Mouse (Mus musculus) embryo, embryonic 11 days (tissue): Measurements from ENCODE around the gene Prdm8.

Source experiments
- DNase-seq: peaks from one replicate; pipeline ENCODE4 v3.0.0-alpha.2; 2015

Gene Prdm8

DNA sequence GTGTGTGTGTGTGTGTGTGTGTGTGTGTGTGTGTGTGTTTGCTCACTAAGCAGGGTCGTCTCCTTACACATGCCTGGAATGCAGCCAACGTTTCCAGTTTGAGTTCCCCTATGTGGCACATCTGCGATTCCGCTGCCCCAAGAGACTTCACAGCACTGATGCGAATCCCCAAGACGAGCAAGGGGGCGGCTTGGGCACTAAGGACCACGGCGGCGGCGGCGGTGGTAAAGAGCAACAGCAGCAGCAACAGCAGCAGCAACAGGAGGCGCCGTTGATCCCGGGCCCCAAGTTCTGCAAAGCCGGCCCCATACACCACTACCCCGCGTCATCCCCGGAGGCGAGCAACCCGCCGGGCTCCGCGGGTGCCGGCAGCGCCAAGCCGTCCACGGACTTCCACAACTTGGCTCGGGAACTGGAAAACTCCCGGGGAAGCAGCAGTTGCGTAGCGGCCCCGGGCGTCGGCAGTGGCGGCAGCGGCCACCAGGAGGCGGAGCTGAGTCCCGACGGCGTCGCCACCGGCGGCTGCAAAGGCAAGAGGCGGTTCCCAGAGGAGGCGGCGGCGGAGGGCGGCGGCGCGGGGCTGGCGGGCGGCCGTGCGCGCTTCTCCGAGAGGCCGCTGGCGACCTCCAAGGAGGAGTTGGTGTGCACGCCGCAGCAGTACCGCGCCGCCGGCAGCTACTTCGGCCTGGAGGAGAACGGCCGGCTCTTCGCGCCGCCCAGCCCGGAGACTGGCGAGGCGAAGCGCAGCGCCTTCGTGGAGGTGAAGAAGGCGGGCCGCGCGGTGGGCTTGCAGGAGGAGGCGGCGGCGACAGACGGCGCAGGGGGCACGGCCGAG, 18.2 kb downstream of the Prdm8 start:
- DNase-seq: peak; percentile 90

DNA sequence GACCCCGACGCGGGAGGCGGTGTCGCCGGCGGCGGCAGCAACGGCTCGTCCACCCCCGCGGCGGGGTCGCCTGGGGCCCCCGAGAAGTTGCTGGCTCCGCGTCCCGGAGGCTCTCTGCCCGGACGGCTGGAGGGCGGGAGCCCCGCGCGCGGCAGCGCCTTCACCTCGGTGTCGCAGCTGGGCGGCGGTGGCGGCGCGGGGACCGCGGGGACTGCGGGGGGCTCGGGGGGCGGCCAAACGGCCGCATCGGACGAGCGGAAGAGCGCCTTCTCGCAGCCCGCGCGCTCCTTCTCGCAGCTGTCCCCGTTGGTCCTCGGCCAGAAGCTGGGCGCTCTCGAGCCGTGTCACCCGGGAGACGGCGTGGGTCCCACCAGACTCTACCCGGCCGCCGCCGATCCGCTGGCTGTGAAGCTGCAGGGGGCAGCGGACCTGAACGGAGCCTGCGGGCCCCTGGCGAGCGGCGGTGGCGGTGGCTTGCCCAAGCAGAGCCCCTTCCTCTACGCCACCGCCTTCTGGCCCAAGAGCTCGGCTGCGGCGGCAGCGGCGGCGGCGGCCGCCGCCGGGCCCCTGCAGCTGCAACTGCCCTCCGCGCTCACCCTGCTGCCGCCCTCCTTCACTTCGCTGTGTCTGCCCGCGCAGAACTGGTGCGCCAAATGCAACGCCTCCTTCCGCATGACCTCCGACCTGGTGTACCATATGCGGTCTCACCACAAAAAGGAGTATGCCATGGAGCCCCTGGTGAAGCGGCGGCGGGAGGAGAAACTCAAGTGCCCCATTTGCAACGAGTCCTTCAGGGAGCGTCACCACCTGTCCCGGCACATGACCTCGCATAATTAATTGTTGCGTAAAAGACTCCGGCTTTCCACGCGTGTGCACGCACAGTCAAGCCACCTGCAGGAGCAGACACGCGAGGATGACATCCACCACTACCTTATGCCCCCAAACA, 19.1 kb downstream of the Prdm8 start:
- peak; percentile 71 for DNase-seq

DNA sequence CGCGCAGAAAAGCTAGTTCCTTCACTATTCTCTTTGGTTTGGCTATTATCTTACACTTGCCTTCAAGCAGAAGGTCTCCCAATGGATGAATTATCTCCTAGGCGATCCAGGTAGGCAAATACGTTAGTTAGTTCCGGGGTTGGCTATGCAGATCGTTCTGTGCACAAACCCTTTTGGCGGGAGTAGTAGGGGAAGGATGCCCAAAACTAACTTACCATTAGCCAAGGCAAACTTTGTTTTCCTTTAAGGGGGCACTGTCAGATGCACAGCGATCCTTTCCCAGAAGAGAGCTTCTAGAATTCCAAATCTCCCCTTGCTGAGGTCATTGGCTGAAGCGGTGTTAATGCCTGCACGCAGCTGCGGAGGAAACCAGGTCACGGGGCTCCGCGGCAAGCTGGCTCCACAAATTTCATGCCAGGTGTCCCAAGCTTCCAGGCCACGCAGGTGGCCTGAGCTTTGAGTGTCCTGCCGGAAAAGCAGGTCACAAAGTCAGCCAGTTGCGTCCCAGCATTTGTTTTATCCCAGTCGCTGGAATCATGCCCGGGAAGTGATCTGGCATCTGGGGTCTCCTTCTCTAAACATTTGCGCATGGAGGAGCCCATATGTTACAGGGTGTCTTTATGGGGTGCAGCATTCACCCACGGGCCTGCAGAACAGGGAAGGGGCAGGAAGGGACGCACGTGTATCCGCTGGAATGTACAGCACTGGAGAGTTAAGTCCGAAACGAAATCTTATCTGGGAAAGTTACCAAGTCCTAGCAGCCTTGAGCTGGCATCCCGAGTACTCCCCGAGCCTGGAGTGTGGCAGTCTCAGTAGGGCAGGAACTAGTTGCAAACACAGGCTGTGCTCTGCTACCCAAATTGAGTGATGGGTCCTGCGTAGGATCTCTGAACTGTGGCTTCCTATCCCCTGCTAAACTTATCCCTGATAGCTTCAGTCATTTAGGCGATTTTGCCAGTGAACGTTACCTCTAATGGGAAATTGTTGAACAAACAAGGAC, 22.5 kb downstream of the Prdm8 start:
- DNase-seq: peak; percentile 39

DNA sequence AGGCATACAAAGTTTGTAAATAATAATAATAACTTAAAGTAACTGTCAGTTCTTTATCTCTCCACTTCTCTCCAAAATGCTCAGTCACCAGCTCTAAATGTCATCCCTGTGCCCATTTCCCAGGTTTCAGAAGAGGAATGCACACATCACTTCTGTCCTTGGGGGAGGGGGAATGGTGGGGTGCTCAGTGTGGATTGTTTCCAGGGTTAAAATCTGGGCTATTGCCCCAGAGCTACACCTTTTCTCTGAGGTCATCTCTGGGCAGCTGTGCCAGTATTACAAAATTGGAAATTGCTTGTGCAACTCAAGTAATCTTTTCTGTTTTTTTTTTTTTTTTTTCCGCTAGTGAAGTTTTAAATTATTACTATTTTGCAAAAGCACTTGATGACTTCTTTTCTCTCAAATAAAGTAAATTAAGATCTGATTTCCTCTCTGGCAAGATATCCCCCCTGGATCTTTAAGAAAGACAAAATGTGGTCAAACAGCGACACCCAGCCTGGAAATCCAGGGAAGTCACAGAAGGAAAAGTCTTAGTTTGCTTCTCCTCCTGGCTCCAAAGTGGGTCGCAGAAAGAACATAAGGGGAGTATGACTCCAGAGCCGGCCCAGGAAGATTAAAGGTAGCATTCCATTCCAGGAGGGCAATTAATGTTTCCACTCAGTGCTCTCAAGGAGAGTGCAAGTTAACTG, 25.4 kb downstream of the Prdm8 start:
- DNase-seq: no peak

DNA sequence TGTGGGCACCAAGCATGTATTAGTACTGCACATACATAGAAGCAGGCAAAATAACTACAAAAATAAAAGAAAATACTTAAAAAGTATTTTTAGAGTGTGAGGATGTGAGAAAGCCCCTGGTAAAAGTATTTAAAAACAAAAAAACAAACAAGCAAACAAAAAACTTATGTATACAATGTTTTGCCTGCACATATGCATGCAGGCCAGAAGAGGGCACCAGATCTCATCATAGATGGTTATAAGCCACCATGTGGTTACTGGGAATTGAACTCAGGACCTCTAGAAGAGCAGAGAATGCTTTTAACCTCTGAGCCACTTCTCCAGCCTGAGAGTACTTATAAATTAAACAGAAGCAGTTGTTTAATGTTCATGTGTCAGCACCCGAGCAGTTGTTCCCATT, 28.0 kb downstream of the Prdm8 start:
- DNase-seq: no peak

DNA sequence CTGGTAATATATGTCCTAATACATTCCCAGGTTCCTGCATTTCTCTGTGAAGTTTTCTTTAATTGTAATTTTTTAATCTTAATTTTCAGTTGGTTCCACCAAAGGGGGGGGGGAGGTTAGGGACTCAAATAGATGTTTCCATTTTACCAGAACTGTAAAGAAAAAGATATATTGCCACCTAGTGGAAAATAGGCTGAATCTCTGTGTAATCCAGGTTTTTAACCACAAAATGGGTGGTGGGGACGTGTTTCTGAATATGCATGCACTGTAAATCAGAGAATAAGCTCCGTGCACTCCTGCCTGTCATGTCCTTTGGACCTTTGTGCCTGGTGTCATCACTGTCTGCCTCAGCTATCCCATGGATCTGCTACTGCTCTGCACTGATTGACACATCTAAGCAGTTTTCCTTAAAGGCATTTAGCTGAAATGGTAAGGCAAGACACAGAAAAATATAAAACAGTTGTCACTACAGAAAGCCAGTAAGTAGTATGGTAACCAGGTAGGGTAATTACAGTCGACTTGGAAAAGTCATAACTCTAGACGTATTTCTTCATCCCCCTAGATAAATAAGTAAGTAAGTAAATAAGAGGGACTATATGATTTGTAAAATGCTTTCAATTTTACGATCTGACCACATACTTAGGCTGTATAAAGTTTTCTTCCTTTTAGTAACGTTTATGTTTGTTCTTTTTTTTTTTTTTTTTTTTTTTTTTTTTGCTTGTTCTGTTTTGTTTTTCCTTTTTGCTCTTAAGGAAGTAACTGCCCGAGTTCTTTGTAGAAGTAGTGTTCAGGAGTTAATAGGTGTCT, 31.6 kb downstream of the Prdm8 start:
- DNase-seq: peak; percentile 39

DNA sequence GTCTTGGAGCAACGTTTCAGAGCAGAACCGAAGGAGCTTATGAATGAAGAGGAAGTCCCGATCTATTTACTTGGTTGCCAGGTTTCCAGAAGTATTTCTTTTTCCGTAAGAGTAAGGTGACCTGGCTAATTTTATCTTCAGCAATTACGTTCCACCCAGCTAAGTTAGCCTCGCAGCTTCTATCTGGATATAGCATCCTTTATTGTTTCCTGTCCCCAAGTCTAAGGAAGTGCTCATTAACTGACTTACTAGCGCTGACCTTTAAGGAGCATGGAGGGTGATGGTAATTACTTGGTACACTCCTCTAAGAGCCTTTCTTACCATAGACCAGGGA, 32.2 kb downstream of the Prdm8 start:
- no peak for DNase-seq

DNA sequence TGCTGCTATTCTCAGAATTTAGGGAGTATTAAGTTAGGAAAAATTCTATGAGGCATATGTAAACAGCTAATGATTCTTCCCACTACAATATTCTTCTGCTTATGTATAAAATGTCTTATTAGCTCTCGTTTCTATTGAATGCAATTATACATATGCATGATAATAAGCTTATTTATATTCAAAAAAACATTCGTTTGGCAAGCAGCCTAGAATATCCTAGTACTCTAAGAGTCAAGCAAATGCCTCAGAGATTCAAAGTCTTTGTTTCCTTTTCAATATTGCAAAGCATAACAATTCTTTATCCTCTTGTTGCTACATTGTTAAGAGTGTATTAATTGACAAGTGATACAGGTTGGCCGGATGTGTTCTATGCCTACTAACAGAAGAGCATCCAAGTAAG, 34.6 kb downstream of the Prdm8 start:
- no peak for DNase-seq

DNA sequence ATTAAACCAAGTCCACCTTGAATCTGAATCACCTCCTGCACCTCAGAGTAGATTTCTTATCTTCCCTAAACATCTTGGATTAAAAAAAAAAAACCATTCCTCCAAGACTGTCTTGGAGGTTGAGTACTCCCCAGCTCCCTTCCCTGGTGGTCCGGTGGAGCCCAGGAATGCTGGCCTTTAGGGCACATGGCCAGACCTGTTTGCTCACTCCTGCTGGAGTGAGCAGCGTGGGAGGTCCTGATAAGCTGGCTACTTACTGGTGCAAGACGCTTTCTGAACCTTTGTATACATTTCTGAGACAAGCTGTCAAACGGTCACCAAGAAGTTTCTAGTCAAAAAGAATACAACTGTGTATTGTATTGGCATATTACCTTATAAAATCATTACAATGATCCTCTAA, 36.0 kb downstream of the Prdm8 start:
- DNase-seq: peak; percentile 23

DNA sequence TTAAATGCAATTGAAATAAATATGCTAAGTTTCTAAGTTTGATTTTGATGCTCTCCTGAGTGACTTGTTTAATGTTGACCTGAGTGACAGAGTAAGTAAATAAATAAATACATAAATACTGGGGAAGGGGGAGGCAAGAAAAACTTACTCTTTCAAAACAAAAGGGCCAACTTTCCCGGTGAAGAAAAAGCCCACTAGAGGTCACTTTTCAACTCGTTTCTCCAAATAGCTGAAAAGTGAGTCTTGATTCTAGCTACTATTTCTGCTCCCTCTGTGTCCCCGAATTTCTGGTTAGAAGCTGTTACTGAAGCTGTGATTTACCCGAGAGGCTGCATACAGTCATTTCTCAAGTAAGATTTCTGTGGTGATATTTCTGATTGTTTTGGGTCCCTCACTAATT, 45.5 kb downstream of the Prdm8 start:
- no peak for DNase-seq

DNA sequence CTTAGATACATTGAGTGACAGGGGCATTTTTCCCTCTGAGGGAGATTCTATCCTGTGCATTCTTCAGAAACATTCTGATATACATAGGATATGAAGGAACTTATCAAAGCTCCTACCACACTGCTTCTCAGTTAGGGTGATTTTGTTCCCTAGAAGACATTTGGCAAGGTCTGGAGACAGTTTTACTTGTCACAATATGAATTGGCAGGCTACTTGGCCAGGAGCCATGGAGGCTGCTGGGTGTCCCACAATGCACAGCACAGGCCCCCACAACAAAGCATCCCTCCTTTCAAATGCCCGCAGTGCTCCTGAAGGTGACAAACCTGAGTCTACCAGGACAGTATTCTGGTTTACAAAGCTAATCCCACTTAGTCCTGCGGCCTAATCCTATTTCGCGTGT, 55.0 kb downstream of the Prdm8 start:
- no peak for DNase-seq

DNA sequence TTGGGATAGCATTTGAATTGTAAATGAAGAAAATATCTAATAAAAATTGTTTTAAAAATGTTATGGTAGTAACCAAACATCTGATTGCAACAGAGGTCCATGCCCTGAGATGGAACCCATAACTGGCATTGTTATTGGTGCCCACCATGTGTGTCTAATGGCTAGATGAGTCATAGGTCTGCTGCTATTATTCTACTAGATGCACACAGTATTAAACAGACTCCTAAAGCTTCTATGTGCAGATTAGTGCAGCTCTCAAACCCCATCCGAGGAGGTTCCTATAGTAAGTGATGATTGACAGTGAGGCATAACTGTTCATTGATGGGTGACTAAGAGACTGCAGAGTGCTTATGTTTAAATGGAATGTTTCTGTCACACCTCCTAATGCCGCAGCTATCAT, 59.7 kb downstream of the Prdm8 start:
- no peak for DNase-seq

DNA sequence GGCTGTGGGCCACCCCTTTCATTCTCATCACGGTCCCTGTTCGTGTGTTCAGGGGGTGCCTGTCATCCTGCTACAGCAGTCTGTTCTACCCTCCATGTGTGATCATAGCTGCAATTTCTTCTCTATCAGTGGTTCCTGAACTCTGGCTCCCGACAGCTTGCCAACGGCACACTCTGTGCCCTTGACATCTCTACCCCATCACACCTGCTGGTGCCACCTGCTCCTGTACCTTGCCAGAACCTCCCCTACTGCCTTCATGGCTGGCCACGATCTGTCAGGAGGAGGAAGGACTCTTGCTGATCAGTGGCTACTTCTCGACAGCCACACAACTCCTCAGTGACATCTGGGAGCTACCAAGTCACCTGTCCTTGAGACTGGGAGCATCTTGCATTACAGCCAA, 62.5 kb downstream of the Prdm8 start:
- DNase-seq: no peak

DNA sequence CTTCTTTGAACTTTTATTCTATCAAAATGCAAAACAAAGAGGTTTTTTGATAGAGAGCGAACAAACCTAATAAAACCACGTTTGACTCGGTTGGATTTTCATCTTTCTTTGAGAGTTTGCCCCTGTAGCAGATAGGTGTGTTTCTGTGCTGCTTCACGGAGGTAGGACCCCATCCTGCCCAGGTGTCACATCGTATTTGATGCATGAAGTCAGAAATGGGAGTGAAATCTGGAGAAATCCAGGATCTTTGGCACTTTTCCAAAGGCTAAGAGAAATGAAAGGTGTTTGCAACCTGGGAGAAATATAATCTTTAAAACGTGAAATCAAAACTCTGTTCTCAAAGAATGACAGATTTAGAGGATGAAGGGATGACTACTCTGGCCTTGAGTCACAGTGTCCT, 71.5 kb downstream of the Prdm8 start:
- no peak for DNase-seq
